Mouse (Mus musculus) liver, postnatal 0 days (tissue): Measurements from ENCODE around the gene Lrtm2.

ENCODE experiments used
- CTCF ChIP-seq: sonication (generic); IDR thresholded peaks from 2 replicates; pipeline ENCODE4 v1.5.1; 2016; ENCODE audit warnings: antibody characterized with exemption, low read depth
- EP300 ChIP-seq: IDR thresholded peaks from 2 replicates; pipeline ENCODE4 v1.6.1; 2016; ENCODE audit warnings: antibody characterized with exemption, low read depth, mild to moderate bottlenecking

- TF ChIP-seq CTCF (no peak), EP300 (no peak)
Measured at GRCm38 (mm10) chr6:119312381-119312780, 18.2 kb downstream of the Lrtm2 start.
